Mouse (Mus musculus) liver, embryonic 14.5 days (tissue): ENCODE measurements around the gene AI854703.
A peak's percentile ranks its signal among the peaks of the same experiment; 100 is the strongest.

Source experiments
- CTCF ChIP-seq: IDR thresholded peaks from 2 replicates; pipeline ENCODE4 v1.5.1; 2016; ENCODE audit warnings: antibody characterized with exemption, low read depth, control low read depth
- EP300 ChIP-seq: IDR thresholded peaks from 2 replicates; pipeline ENCODE4 v1.6.1; 2016; ENCODE audit warnings: antibody characterized with exemption, low read depth

DNA sequence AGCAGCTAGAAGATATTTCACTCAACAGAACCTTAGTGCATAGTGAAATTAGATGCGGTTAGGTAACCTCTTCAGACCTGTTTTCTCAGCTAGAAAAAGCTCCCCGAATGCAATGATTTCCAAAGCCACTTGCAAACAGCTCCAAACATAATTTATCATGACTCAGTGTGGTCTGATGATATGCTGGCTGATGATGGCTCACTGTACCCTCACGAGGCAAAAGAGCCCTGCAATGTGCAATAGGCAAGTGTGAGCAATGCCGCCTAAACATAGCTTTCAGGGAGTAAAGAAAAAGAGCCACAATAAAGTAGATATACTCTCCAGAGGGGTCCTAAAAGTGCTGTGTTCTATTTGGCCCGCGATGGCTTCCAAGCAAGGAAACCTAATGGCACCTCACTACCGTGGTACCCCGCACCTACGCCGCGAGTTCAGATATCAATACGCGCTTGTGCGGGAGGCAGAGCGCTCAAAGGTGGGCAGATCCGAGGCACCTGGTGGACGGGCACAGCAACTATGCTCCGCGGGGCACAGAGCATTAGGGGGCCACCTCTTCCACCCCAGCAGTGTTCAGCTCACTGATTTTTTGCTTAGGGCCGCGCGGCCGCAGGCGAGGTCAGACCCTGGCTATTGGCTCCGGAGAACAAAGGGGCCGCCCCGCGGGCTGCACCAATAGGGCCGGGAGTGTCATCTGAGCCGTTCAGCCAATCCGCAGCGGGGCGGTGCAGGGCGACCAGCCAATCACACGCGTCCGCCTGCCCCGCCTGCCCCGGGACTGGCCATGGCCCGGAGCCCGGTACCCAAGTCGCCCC, 25.1 kb upstream of the AI854703 start, which contains the start of gene Zfp775:
- TF ChIP-seq CTCF, result peak; percentile 18; the same call in 1 of the 2 replicates
- no peak for TF ChIP-seq EP300
